Mouse (Mus musculus) megakaryocyte, embryonic 14.5 days (primary cell): Measurements from ENCODE around the gene Urgcp.

Source experiments
- FLI1 ChIP-seq: IDR thresholded peaks from 2 replicates; pipeline ENCODE4 v1.6.1; 2012; ENCODE audit warnings: low read length, inconsistent platforms, mixed read lengths
- GATA1 ChIP-seq: IDR thresholded peaks from 3 replicates; pipeline ENCODE4 v1.6.1; 2012; ENCODE audit warnings: mixed read lengths, low read length, inconsistent platforms, borderline replicate concordance

DNA sequence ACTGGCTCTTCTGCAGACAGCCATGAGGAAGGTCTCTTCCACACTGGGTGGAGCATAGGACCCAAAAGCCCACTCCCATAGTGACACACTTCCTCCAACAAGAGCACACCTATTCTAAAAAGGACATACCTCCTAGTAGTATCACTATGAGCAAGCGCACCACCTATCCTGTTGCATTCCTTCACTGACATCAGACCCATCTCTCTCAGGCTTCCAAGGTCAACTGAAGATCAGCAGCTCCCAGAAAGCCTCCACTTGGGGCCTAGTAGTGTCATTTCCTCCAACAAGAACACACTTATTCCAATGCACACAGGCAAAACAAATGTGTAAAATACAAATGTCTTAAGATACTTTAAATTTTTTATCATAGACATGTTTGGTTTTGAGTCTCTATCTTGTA lies 60.4 kb downstream of the Urgcp start:
- TF ChIP-seq GATA1 = no peak
- no peak for TF ChIP-seq FLI1
